Mouse (Mus musculus) liver, adult (tissue): ENCODE measurements around the gene Hivep3.

ENCODE experiments used
- GATA4 ChIP-seq: IDR thresholded peaks from 2 replicates; pipeline ENCODE4 v1.6.1; 2014; ENCODE audit warnings: mild to moderate bottlenecking, low read length; ENCODE audit not compliant: insufficient replicate concordance

The Hivep3 gene

DNA sequence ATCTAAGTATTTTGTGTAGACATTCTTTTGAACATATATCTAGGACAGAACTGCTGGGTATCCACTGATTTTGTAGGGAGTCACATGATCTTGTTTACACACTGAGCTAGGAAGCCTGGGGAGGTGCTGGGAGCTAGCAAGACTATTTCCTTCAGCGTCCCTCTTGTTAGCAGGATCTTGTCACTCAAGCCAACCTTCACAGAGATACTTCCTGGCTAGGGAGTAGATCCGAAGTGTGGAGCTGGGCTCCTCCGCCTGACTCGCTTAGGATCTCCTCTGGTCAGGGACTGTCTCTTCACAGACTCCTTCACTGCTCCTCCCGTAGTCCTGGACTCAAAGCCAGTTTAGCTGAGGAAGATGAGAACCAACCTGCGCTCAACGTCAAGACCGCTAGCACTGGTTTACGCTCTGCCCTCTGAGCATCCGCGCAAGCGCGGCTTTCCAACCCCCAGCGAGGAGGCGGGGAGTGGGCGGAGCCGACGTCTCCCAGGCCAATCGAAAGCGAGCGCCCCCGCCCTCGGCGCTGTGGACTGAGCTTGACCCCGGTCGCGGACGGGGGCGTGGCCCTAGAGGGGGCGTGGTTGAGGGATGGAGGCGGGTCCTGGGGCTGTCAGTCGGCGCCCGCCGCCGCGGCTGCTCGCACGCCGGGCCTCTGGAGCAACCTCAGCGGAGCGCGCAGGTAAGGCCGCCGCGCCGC lies at the start of gene Hivep3:
Gene Hivep3 (plus strand): TSS at position 601 of the 697 bp plus-strand sequence.
- no peak for TF ChIP-seq GATA4

- no peak for TF ChIP-seq GATA4
Observed at GRCm38 (mm10) chr4:119685746-119686145, 47.8 kb upstream of the Hivep3 start.

GRCm38 (mm10) chr4:119698339-119698738 lies 35.2 kb upstream of the Hivep3 start:
- TF ChIP-seq GATA4: no peak

GRCm38 (mm10) chr4:119701269-119701954 lies 32.2 kb upstream of the Hivep3 start:
- TF ChIP-seq GATA4: no peak

GRCm38 (mm10) chr4:119703965-119704364 lies 29.6 kb upstream of the Hivep3 start:
- no peak for TF ChIP-seq GATA4

GRCm38 (mm10) chr4:119707326-119707725 lies 26.3 kb upstream of the Hivep3 start:
- TF ChIP-seq GATA4: no peak

DNA sequence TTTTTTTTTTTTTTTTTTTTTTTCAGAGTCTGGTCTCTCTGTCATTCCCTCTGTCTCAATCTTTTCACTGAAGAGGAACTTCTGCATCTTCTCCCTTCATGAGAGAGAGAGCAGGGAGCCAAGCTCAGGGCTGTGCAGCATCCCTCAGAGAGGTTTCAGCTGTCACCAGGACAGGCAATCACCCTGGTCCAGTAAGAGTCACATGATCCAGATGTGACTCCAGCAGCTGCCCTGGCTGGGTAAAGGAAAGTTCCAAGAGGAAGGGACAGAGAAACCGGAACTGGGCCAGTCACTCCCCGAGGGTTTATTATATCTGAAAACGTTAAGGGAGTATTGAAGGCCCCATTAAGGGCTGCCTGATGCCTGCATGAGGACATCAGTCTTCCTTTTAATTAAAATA lies 25.8 kb upstream of the Hivep3 start:
- TF ChIP-seq GATA4: no peak

DNA sequence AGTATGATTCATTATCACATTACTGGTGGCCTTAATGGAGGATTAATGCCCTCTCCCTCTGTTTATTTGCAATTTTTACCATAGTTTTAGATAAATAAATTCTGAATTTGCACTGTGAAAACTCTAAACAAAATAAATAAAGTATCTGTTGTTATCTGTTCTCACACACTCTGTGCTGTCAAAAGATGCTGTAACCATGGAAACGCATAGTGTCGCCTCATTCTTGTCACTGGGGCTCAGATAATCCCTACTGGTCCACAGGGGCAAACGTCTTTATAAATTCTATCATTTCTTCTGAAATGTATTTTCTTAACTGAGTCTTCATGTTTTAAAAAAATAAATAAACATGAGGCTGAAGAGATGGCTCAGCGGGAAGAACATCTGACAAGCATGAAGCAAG lies 23.4 kb upstream of the Hivep3 start:
- TF ChIP-seq GATA4: no peak

GRCm38 (mm10) chr4:119717443-119717842 lies 16.1 kb upstream of the Hivep3 start:
- no peak for TF ChIP-seq GATA4

DNA sequence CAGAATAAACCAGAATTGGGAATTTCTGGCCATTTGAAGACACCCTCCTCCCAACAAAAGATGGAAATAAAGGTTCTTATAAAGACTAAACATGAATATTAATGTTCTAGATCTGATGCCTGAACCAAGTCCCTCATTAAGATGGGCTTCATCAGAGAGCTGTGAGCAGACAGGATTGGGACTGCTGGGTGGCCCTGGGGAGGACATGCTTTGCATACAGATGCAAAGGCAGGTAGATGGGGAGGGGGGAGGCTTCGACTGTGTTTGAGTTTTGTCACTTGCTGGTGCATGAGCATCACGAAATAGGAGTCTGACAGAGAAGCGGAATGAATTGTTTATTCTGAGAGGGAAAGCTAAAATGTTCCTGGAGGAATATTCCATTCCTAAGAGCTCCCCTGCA lies 12.1 kb upstream of the Hivep3 start:
- TF ChIP-seq GATA4: no peak

DNA sequence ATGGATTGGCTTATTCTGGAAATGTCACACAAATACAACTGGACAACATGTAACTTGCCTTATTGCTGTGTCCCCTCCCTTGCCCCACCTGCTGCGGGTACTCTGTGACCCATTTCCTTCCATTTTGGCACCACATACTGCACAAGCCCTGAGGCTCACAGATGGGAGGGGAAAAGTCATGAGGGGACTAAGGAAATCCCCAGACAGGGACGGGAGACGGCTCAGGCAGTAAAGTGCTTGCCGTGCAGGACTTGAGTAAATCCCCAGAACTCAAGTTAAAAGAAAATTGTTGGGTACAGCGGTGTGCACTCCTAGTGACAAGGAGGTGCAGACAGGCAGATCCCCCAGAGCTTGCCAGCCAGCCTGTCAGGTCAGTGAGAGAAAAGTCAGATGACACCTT lies 7.5 kb upstream of the Hivep3 start:
- no peak for TF ChIP-seq GATA4

DNA sequence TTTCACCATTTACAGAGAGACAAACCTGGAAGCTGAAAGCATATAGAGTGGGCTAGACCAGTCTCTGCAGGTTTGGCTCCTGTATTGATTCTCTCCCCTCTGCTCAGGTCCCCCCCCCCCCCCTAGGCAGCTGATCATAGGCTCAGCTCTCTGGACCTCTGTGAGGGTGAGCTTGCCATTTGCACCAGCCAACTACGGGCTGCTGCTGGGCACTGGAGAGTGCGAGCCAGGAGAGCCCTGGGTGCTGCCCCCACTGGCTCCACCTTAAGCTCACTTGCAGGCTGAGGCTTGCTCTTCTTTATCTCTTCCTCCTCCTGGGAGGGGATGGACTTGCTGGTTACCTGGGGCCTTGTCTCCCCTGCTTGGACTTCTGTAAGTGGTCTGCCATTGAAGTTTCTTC lies 5.7 kb upstream of the Hivep3 start:
- no peak for TF ChIP-seq GATA4

DNA sequence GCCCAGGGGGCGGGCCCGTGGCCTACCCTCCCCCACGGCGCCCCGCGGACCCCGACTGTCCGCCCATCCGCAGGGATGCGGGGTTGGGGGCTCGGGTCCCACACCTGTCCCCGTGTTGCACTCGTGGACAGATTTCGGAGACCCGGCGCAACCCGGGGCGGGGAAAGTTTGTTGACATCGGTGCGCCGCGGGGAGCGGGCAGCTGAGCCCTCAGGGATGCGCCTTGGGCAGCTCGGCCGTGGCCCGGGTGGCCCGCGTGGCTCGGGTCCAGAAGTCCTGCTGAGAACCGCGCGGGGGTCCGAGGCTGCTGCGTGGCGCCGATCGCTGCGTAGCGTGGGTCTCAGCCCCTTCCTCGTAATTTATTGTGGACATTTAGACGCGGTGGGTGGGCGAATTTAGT lies 358 bp downstream of the Hivep3 start:
- no peak for TF ChIP-seq GATA4

- TF ChIP-seq GATA4: no peak
Observed at GRCm38 (mm10) chr4:119734352-119734751, 768 bp downstream of the Hivep3 start.

DNA sequence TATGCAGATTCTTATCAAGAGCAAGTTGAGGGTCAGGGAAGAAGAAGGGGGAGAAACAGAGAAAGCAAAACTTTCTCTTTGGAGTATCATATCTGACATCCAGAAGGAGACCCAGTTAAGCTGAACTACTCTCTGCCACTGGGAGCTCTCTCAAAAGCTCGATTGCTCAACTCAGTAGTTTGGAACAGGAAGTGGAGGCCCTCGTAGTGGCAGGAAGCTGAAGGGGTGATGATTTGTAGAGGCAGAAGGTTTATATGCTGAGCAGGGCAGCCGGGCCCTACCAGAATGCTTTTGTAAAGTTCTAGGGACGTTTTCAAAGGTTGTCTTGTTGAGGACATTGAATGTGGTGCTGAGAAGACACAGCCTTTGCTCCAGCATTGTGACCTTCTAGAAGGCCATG lies 5.1 kb downstream of the Hivep3 start:
- no peak for TF ChIP-seq GATA4

- TF ChIP-seq GATA4: no peak
Observed at GRCm38 (mm10) chr4:119739301-119740062, 5.9 kb downstream of the Hivep3 start.

DNA sequence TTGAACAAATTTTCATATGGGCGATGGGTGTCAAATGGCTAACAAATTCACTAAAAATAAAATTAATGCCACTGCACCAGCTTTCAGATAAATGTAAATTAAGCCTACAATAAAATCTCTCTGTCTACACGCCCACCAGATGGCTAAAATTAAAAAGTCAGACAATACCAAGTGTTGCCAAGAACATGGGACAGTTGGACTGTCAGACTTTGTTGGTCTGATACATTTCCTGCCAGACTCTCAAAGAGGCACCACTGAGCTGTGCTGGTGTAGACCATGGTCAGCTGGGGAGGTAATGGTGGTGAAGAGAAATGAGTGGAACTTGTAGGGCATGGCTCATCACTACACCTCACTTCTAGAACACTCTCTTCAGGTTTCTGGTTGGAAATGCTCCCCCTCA lies 14.8 kb downstream of the Hivep3 start:
- no peak for TF ChIP-seq GATA4

DNA sequence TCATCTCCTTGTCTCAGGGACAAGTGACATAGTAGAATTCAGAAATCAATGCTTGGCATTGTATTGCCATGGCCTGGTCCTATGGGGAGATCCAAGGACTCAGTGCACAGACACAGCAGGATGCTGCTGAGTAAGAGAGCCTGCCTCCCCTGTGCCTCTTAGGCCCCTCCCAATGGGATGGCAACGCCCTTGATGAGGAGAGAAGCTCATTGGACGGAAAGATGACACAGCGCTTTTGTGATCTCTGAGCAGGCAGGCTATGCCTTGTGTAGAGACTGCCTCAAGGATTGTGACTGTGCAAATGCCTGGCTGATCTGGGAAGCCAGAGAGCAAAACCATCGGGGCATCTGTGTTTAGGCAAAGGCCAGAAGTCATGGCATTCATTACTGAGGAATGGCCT lies 16.6 kb downstream of the Hivep3 start:
- no peak for TF ChIP-seq GATA4
